Mouse (Mus musculus) cerebellum, adult 2 months (tissue): ENCODE results near the gene Atp1a2. TPM values are rescaled to one million over a fixed set of nuclear protein-coding genes. Genes with fewer than 3 reads are reported as not detected.

Experiments
- DNase-seq, 2 experiments: peaks; one replicate each; pipeline ENCODE4 v3.0.0; 2021
- H3K27ac ChIP-seq: fragments of 200-500 bp; 2 replicates; pipeline ENCODE4 v1.5.1; 2012; ENCODE audit warnings: low read length, control low read depth, inconsistent platforms; ENCODE audit not compliant: insufficient read depth
- H3K27me3 ChIP-seq: fragments of 200-500 bp; 2 replicates; pipeline ENCODE4 v1.6.1; 2012; ENCODE audit warnings: inconsistent platforms, mild to moderate bottlenecking, low read length, moderate library complexity; ENCODE audit not compliant: control insufficient read depth, insufficient read depth
- H3K4me1 ChIP-seq: fragments of 200-500 bp; 2 replicates; pipeline ENCODE4 v1.6.1; 2011; ENCODE audit warnings: low read length; ENCODE audit not compliant: control insufficient read depth, insufficient read depth
- H3K4me3 ChIP-seq: fragments of 200-500 bp; replicated peaks from 2 replicates; pipeline ENCODE3; 2011; ENCODE audit warnings: mild to moderate bottlenecking, low read depth, low read length, control low read depth; ENCODE audit not compliant: insufficient read depth
- CTCF ChIP-seq: fragments of 200-500 bp; IDR thresholded peaks from 2 replicates; pipeline ENCODE4 v1.5.1; 2011; ENCODE audit warnings: low read depth, mild to moderate bottlenecking, control low read depth, low read length, moderate library complexity, borderline replicate concordance; ENCODE audit not compliant: insufficient read depth
- POLR2A ChIP-seq: fragments of 200-500 bp; IDR thresholded peaks from 2 replicates; pipeline ENCODE4 v1.6.1; 2011; ENCODE audit warnings: low read length, control low read depth, borderline replicate concordance; ENCODE audit not compliant: insufficient read depth
- WGBS: fragments of 180-500 bp; shearing (Covaris S2); methylation state at CpG from one replicate; pipeline ENCODE4 v1.1.7; 2018; 5-methylcytosine and 5-hydroxymethylcytosine counted together
- polyA plus RNA-seq: library from polyadenylated mRNA; depleted of rRNA; stranded (reverse); fragments of >200 nt; gene quantifications from 2 replicates; pipeline ENCODE4 v1.2.3, GENCODE M21; 2012; rRNA removed

Atp1a2 gene
- polyA plus RNA-seq: 535 and 584 TPM in 2 replicates

- peak within 1 kb of the TSS; percentile 37; the same call in 1 of the 2 replicates for H3K27ac ChIP-seq
- peak within 1 kb of the TSS; percentile 28 for H3K4me3 ChIP-seq
- DNase-seq: peak in 1 of 2 experiments; percentile 38
- H3K4me1 ChIP-seq: peaks cover 13% of the 10 kb centered on the region
- TF ChIP-seq CTCF (no peak), POLR2A (peak; percentile 59; the same call in 1 of the 2 replicates)
- 24% methylated on average over 16 of the region's 16 CpGs for WGBS
- no peaks in the 10 kb centered on the region for H3K27me3 ChIP-seq
Observed at GRCm38 (mm10) chr1:172297611-172298537, at the start of gene Atp1a2. Gene Atp1a2, minus strand, starts transcription at chr1:172298064.

- 86% methylated on average over 12 of the region's 12 CpGs for WGBS
- H3K27me3 ChIP-seq: no peaks in the 10 kb centered on the region
- TF ChIP-seq POLR2A (no peak), CTCF (no peak)
- H3K27ac ChIP-seq: 0 out of 2 replicates have a peak overlapping the region, but pooled peaks have one; percentile 34
- DNase-seq: no peak
- no peak overlapping the region for H3K4me3 ChIP-seq
- H3K4me1 ChIP-seq: peaks cover 3% of the 10 kb centered on the region; the same call in 1 of the 2 replicates
Observed at GRCm38 (mm10) chr1:172347382-172347781, 49.5 kb upstream of the Atp1a2 start.

GRCm38 (mm10) chr1:172346707-172347106, 48.8 kb upstream of the Atp1a2 start:
- no peaks in the 10 kb centered on the region for H3K27me3 ChIP-seq
- no peak overlapping the region for H3K27ac ChIP-seq
- TF ChIP-seq POLR2A: no peak
- no peak for TF ChIP-seq CTCF
- H3K4me3 ChIP-seq: no peak overlapping the region
- H3K4me1 ChIP-seq: peaks cover 3% of the 10 kb centered on the region; the same call in 1 of the 2 replicates
- WGBS: 50% methylated on average over 10 of the region's 10 CpGs
- DNase-seq: no peak

GRCm38 (mm10) chr1:172344820-172345219, 47.0 kb upstream of the Atp1a2 start:
- Histone ChIP-seq H3K4me3 (no peak overlapping the region), H3K4me1 (no peaks in the 10 kb centered on the region), H3K27ac (0 out of 2 replicates have a peak overlapping the region, but pooled peaks have one; percentile 13), H3K27me3 (no peaks in the 10 kb centered on the region)
- WGBS: 60% methylated on average over 7 of the region's 7 CpGs
- DNase-seq: no peak
- TF ChIP-seq CTCF: no peak
- TF ChIP-seq POLR2A: no peak

- WGBS: 39% methylated on average over 3 of the region's 3 CpGs
Observed at GRCm38 (mm10) chr1:172343914-172344313, 46.0 kb upstream of the Atp1a2 start.

GRCm38 (mm10) chr1:172342729-172343128, 44.9 kb upstream of the Atp1a2 start:
- DNase-seq: peak in 1 of 2 experiments; percentile 69
- no peaks in the 10 kb centered on the region; the same call in 1 of the 2 replicates for H3K4me1 ChIP-seq
- H3K27ac ChIP-seq: peak overlapping the region; percentile 69
- WGBS: 53% methylated on average over 3 of the region's 3 CpGs
- peak overlapping the region; percentile 22 for H3K4me3 ChIP-seq
- no peaks in the 10 kb centered on the region for H3K27me3 ChIP-seq
- no peak for TF ChIP-seq CTCF
- no peak for TF ChIP-seq POLR2A

More at GRCm38 (mm10) chr1:172343914-172344313, 46.0 kb upstream of the Atp1a2 start:
- Histone ChIP-seq H3K27me3 (no peaks in the 10 kb centered on the region), H3K27ac (no peak overlapping the region; the same call in 1 of the 2 replicates), H3K4me1 (no peaks in the 10 kb centered on the region), H3K4me3 (no peak overlapping the region)
- TF ChIP-seq CTCF: no peak
- TF ChIP-seq POLR2A: no peak
- DNase-seq: peak in 1 of 2 experiments; percentile 41

- Histone ChIP-seq H3K4me3 (peak overlapping the region; percentile 45), H3K27ac (peak overlapping the region; percentile 7; the same call in 1 of the 2 replicates), H3K27me3 (no peaks in the 10 kb centered on the region), H3K4me1 (peaks cover 3% of the 10 kb centered on the region; the same call in 1 of the 2 replicates)
- TF ChIP-seq POLR2A (no peak), CTCF (no peak)
- WGBS: 25% methylated on average over 10 of the region's 10 CpGs
- no peak for DNase-seq
Observed at GRCm38 (mm10) chr1:172341386-172341785, 43.5 kb upstream of the Atp1a2 start.
